Mouse (Mus musculus) ES-Bruce4 (cell line): ENCODE results near the gene Gm28048.

Experiments used
- CTCF ChIP-seq: IDR thresholded peaks from one replicate; pipeline ENCODE4 v1.8.1; 2011; ENCODE audit warnings: low read depth, low read length
- EP300 ChIP-seq: IDR thresholded peaks from 2 replicates; pipeline ENCODE4 v1.6.1; 2011; ENCODE audit warnings: low read depth, low read length; ENCODE audit not compliant: insufficient read depth
- POLR2A ChIP-seq: IDR thresholded peaks from one replicate; pipeline ENCODE4 v1.8.1; 2011; ENCODE audit warnings: low read length; ENCODE audit not compliant: insufficient read depth

GRCm38 (mm10) chr11:22923606-22924005 is 58.3 kb downstream of the Gm28048 start:
- TF ChIP-seq POLR2A (no peak), CTCF (no peak), EP300 (no peak)
